ENCODE assay signal across 26 mouse cellular contexts in the genomic region with DNA sequence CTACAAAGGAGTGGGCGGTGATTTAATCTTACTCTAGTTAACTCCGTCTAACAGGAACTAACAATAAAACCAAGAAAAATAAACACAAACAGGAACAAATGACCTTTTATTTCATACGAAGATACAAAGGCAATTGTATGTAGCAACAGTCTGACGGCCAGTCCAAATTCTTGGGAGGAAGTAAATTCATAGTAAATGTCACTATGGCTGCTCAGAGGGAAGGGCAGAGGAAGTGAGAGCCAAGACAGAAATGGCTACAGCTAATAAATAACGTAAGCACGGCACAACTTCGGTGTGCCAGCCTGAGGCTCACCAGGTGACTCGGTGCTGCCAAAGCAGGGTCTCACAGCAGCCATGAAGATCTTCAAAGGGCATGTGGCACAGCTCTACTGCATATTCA. TPM values are rescaled to one million over a fixed set of nuclear protein-coding genes. Genes with fewer than 3 reads are reported as not detected.
DNase-seq lines count a peak whose midpoint lies in the region; ATAC-seq and TF ChIP-seq lines count a peak whose summit lies in the region.
"Had no signal": no experiment of that assay in that cellular context is flagged by ENCODE, and none has a peak within 500 bp of the region (broad histone marks: within the 10 kb centered on the region; RNA-seq: fewer than 3 reads in every experiment).

No protein-coding gene starts in this region.

- H3K4me2 ChIP-seq in kidney, postnatal 0 days (ENCODE audit: low read length) = no peak overlapping the region
- H3K4me2 ChIP-seq: embryonic facial prominence, embryonic 12.5 days; embryonic facial prominence, embryonic 15.5 days; heart, embryonic 12.5 days; heart, embryonic 15.5 days; hindbrain, embryonic 14.5 days had no signal

- no peaks in the 10 kb centered on the region for H3K4me1 ChIP-seq in kidney, postnatal 0 days (replicated peaks; ENCODE audit: insufficient read depth, low read length)
- H3K4me1 ChIP-seq in testis, adult 2 months (ENCODE audit: control insufficient read depth, insufficient read depth, low read length) = no peaks in the 10 kb centered on the region
- H3K4me1 ChIP-seq: embryonic facial prominence, embryonic 12.5 days; embryonic facial prominence, embryonic 15.5 days; heart, embryonic 12.5 days; heart, embryonic 15.5 days; hindbrain, embryonic 10.5 days had no signal

- TF ChIP-seq POLR2A in testis, adult 2 months (IDR thresholded peaks at IDR 0.05; ENCODE audit: control insufficient read depth, low read depth, low read length) = no peak

- WGBS in kidney, postnatal 0 days = 39% methylated on average over 8 of the region's 8 CpGs

- no peak overlapping the region for H3K9ac ChIP-seq in kidney, postnatal 0 days (ENCODE audit: low read depth, low read length)
- H3K9ac ChIP-seq: embryonic facial prominence, embryonic 12.5 days; embryonic facial prominence, embryonic 15.5 days; forebrain, postnatal 0 days; heart, embryonic 12.5 days; heart, embryonic 15.5 days; hindbrain, embryonic 14.5 days had no signal

- H3K36me3 ChIP-seq in kidney, postnatal 0 days (ENCODE audit: insufficient read depth, low read length) = peaks cover 14% of the 10 kb centered on the region
- H3K36me3 ChIP-seq in testis, adult 2 months (ENCODE audit: control insufficient read depth, insufficient read depth, low read length) = no peaks in the 10 kb centered on the region

- DNase-seq in kidney, postnatal 0 days (ENCODE audit: low spot score) = peak; percentile 48
- DNase-seq in kidney, postnatal 36 days = no peak
- no peak for DNase-seq in testis, postnatal 10 days (ENCODE audit: low spot score)
- no peak for DNase-seq in urinary bladder, adult 2 months (ENCODE audit: low spot score)
- DNase-seq: adrenal gland, adult 2 months; adrenal gland, postnatal 14 days; cerebellum, adult 11 months; cerebellum, adult 2 months; cerebellum, adult 9-11 months; cerebellum, postnatal 25 days; forebrain, postnatal 0 days; gastrocnemius, adult 2 months; gastrocnemius, postnatal 14 days; heart, adult 18-20 months; heart, postnatal 10 days; heart, postnatal 36 days had no signal

- no peak overlapping the region for H3K4me3 ChIP-seq in kidney, postnatal 0 days (replicated peaks; ENCODE audit: low read depth, low read length)
- peak overlapping the region; percentile 67 for H3K4me3 ChIP-seq in testis, adult 2 months (ENCODE audit: control insufficient read depth, low read depth, low read length)
- H3K4me3 ChIP-seq: embryonic facial prominence, embryonic 12.5 days; embryonic facial prominence, embryonic 15.5 days; gastrocnemius, adult 2 months; heart, embryonic 12.5 days; heart, embryonic 15.5 days; hindbrain, embryonic 10.5 days had no signal

- H3K9me3 ChIP-seq in kidney, postnatal 0 days (replicated peaks; ENCODE audit: low read length) = no peaks in the 10 kb centered on the region
- H3K9me3 ChIP-seq: embryonic facial prominence, embryonic 12.5 days; embryonic facial prominence, embryonic 15.5 days; heart, embryonic 12.5 days; heart, embryonic 15.5 days; hindbrain, embryonic 10.5 days had no signal

- no peaks in the 10 kb centered on the region for H3K27me3 ChIP-seq in kidney, postnatal 0 days (ENCODE audit: insufficient read depth, low read length)
- no peaks in the 10 kb centered on the region for H3K27me3 ChIP-seq in testis, adult 2 months (ENCODE audit: control insufficient read depth, insufficient read depth, low read length)
- H3K27me3 ChIP-seq: embryonic facial prominence, embryonic 12.5 days; embryonic facial prominence, embryonic 15.5 days; heart, embryonic 12.5 days; heart, embryonic 15.5 days had no signal

- H3K27ac ChIP-seq in kidney, postnatal 0 days = no peak overlapping the region
- peak overlapping the region; percentile 49 for H3K27ac ChIP-seq in testis, adult 2 months (ENCODE audit: control insufficient read depth, insufficient read depth, low read depth, low read length)
- H3K27ac ChIP-seq: embryonic facial prominence, embryonic 12.5 days; embryonic facial prominence, embryonic 15.5 days; gastrocnemius, adult 2 months; heart, embryonic 15.5 days; hindbrain, embryonic 10.5 days; hindbrain, embryonic 14.5 days had no signal

- ATAC-seq in kidney, postnatal 0 days (replicated peaks; ENCODE audit: low FRiP score, low read depth) = no peak
- peak; percentile 66 for ATAC-seq in monocyte, adult 5-6 weeks (replicated peaks; ENCODE audit: insufficient number of reproducible peaks, low FRiP score, low TSS enrichment, poor library complexity, severe bottlenecking)
- ATAC-seq: CD4-positive, CD25-positive, alpha-beta regulatory T cell, adult 4 months; forebrain, embryonic 14.5 days; forebrain, postnatal 0 days had no signal

- TF ChIP-seq CTCF in kidney, postnatal 0 days (IDR thresholded peaks at IDR 0.05; ENCODE audit: low read depth) = no peak
- TF ChIP-seq CTCF in testis, adult 2 months (IDR thresholded peaks at IDR 0.05; ENCODE audit: control insufficient read depth, insufficient read depth, insufficient replicate concordance, low read depth, low read length) = no peak

RNA-seq across cellular contexts. Expression of gene Crtc3, which starts 22.8 kb away (rescaled TPM):
- polyA plus RNA-seq in kidney, postnatal 0 days (2015; fragmentation: Nextera tagmentation; extraction: Ambion mirVana) = 18.5 and 18.9 TPM in 2 replicates
- 7.7 and 8.8 TPM in 2 replicates for polyA plus RNA-seq in testis, adult 2 months (2012; rRNA removed)
- total RNA-seq in monocyte, adult 5-6 weeks (2017) = 15.6 to 23.1 TPM (median 18.1 TPM) in 3 replicates
- 12.0 and 16.4 TPM in 2 replicates for polyA plus RNA-seq in urinary bladder, adult 2 months (2012; rRNA removed)
